Mouse (Mus musculus) kidney, embryonic 15.5 days (tissue): ENCODE measurements around the gene Dpp6. TPM values are rescaled to one million over a fixed set of nuclear protein-coding genes. Genes with fewer than 3 reads are reported as not detected.
A peak's percentile ranks its signal among the peaks of the same experiment; 100 is the strongest.

Experiments
- ATAC-seq: fragments of 200-750 bp; cut with Nextera tagmentation; replicated peaks from 2 replicates; pipeline ENCODE4 v1.8.0; 2017; ENCODE audit warnings: moderate TSS enrichment; ENCODE audit not compliant: low FRiP score
- H3K27ac ChIP-seq: fragments of 300-500 bp; sonication (generic); 2 replicates; pipeline ENCODE4 v1.5.1; 2015; ENCODE audit warnings: mild to moderate bottlenecking, inconsistent platforms
- H3K27me3 ChIP-seq: fragments of 300-500 bp; sonication (generic); 2 replicates; pipeline ENCODE4 v1.6.1; 2015; ENCODE audit warnings: inconsistent platforms
- H3K36me3 ChIP-seq: fragments of 300-500 bp; sonication (generic); 2 replicates; pipeline ENCODE4 v1.6.1; 2015; ENCODE audit warnings: inconsistent platforms
- H3K4me1 ChIP-seq: fragments of 300-500 bp; sonication (generic); 2 replicates; pipeline ENCODE4 v1.6.1; 2015; ENCODE audit warnings: inconsistent platforms
- H3K4me2 ChIP-seq: fragments of 300-500 bp; sonication (generic); 2 replicates; pipeline ENCODE4 v1.6.1; 2015; ENCODE audit warnings: moderate library complexity, mild to moderate bottlenecking, inconsistent platforms
- H3K4me3 ChIP-seq: fragments of 300-500 bp; sonication (generic); replicated peaks from 2 replicates; pipeline ENCODE4 v1.5.1; 2015; ENCODE audit warnings: mild to moderate bottlenecking, inconsistent platforms
- H3K9ac ChIP-seq: fragments of 300-500 bp; sonication (generic); 2 replicates; pipeline ENCODE4 v1.6.1; 2015; ENCODE audit warnings: mild to moderate bottlenecking, inconsistent platforms
- H3K9me3 ChIP-seq: fragments of 300-500 bp; sonication (generic); replicated peaks from 2 replicates; pipeline ENCODE4 v1.6.1; 2016; ENCODE audit warnings: inconsistent platforms
- WGBS: fragments of 180-500 bp; shearing (Covaris S2); methylation state at CpG from one replicate; pipeline ENCODE4 v1.1.7; 2015; ENCODE audit warnings: mixed read lengths; 5-methylcytosine and 5-hydroxymethylcytosine counted together
- polyA plus RNA-seq: library from polyadenylated mRNA; unstranded; fragments of >200 nt; fragmentation: Nextera tagmentation; extraction: Ambion mirVana; gene quantifications from 2 replicates; pipeline ENCODE4 v1.2.1, GENCODE M21; 2015

The Dpp6 gene
- polyA plus RNA-seq, 1 experiment from 2014 or later = 3.5 TPM

GRCm38 (mm10) chr5:27685162-27685561 is 868.2 kb downstream of the Dpp6 start:
- Histone ChIP-seq H3K9ac (no peak overlapping the region), H3K4me2 (no peak overlapping the region), H3K27ac (no peak overlapping the region), H3K36me3 (no peaks in the 10 kb centered on the region), H3K9me3 (no peaks in the 10 kb centered on the region), H3K27me3 (no peaks in the 10 kb centered on the region), H3K4me1 (no peaks in the 10 kb centered on the region), H3K4me3 (no peak overlapping the region)
- no peak for ATAC-seq
- 71% methylated on average over 11 of the region's 11 CpGs for WGBS

GRCm38 (mm10) chr5:27685923-27686322 is 868.9 kb downstream of the Dpp6 start:
- H3K4me3 ChIP-seq = no peak overlapping the region
- no peak for ATAC-seq
- H3K4me1 ChIP-seq = no peaks in the 10 kb centered on the region
- H3K9me3 ChIP-seq = no peaks in the 10 kb centered on the region
- no peak overlapping the region for H3K27ac ChIP-seq
- WGBS = 69% methylated on average over 3 of the region's 3 CpGs
- no peaks in the 10 kb centered on the region for H3K36me3 ChIP-seq
- H3K9ac ChIP-seq = no peak overlapping the region
- H3K4me2 ChIP-seq = no peak overlapping the region
- no peaks in the 10 kb centered on the region for H3K27me3 ChIP-seq

GRCm38 (mm10) chr5:27687311-27687710 is 870.3 kb downstream of the Dpp6 start:
- no peak overlapping the region for H3K27ac ChIP-seq
- H3K4me2 ChIP-seq = no peak overlapping the region
- H3K27me3 ChIP-seq = no peaks in the 10 kb centered on the region
- 83% methylated on average over 2 of the region's 2 CpGs for WGBS
- no peak overlapping the region for H3K9ac ChIP-seq
- no peaks in the 10 kb centered on the region for H3K36me3 ChIP-seq
- no peak overlapping the region for H3K4me3 ChIP-seq
- ATAC-seq = no peak
- no peaks in the 10 kb centered on the region for H3K9me3 ChIP-seq
- no peaks in the 10 kb centered on the region for H3K4me1 ChIP-seq

GRCm38 (mm10) chr5:27702482-27702881 is 885.5 kb downstream of the Dpp6 start:
- no peak overlapping the region for H3K4me2 ChIP-seq
- WGBS = 85% methylated on average over 6 of the region's 6 CpGs
- no peak overlapping the region for H3K4me3 ChIP-seq
- no peak for ATAC-seq
- no peaks in the 10 kb centered on the region for H3K27me3 ChIP-seq
- no peak overlapping the region for H3K27ac ChIP-seq
- no peaks in the 10 kb centered on the region for H3K36me3 ChIP-seq
- H3K4me1 ChIP-seq = peaks cover 12% of the 10 kb centered on the region
- no peaks in the 10 kb centered on the region for H3K9me3 ChIP-seq
- H3K9ac ChIP-seq = no peak overlapping the region

GRCm38 (mm10) chr5:27705020-27705419 is 888.0 kb downstream of the Dpp6 start:
- ATAC-seq = no peak
- H3K36me3 ChIP-seq = no peaks in the 10 kb centered on the region
- no peaks in the 10 kb centered on the region for H3K27me3 ChIP-seq
- H3K4me2 ChIP-seq = no peak overlapping the region
- no peak overlapping the region for H3K27ac ChIP-seq
- no peaks in the 10 kb centered on the region for H3K9me3 ChIP-seq
- H3K9ac ChIP-seq = no peak overlapping the region
- no peak overlapping the region for H3K4me3 ChIP-seq
- H3K4me1 ChIP-seq = peaks cover 30% of the 10 kb centered on the region

GRCm38 (mm10) chr5:27706551-27706950 is 889.5 kb downstream of the Dpp6 start:
- peak; percentile 45; the same call in 1 of the 2 replicates for ATAC-seq
- Histone ChIP-seq H3K36me3 (no peaks in the 10 kb centered on the region), H3K9ac (no peak overlapping the region), H3K4me3 (no peak overlapping the region), H3K9me3 (no peaks in the 10 kb centered on the region), H3K4me2 (no peak overlapping the region), H3K4me1 (peaks cover 36% of the 10 kb centered on the region), H3K27me3 (no peaks in the 10 kb centered on the region), H3K27ac (peak overlapping the region; percentile 66)
- WGBS = 37% methylated on average over 6 of the region's 6 CpGs

GRCm38 (mm10) chr5:27707283-27707682 is 890.3 kb downstream of the Dpp6 start:
- H3K4me2 ChIP-seq = no peak overlapping the region
- no peak overlapping the region for H3K9ac ChIP-seq
- 0 out of 2 replicates have a peak, but pooled peaks have one; percentile 31 for ATAC-seq
- no peak overlapping the region for H3K4me3 ChIP-seq
- H3K9me3 ChIP-seq = no peaks in the 10 kb centered on the region
- H3K4me1 ChIP-seq = peaks cover 37% of the 10 kb centered on the region
- H3K27me3 ChIP-seq = no peaks in the 10 kb centered on the region
- no peaks in the 10 kb centered on the region for H3K36me3 ChIP-seq
- peak overlapping the region; percentile 66 for H3K27ac ChIP-seq

DNA sequence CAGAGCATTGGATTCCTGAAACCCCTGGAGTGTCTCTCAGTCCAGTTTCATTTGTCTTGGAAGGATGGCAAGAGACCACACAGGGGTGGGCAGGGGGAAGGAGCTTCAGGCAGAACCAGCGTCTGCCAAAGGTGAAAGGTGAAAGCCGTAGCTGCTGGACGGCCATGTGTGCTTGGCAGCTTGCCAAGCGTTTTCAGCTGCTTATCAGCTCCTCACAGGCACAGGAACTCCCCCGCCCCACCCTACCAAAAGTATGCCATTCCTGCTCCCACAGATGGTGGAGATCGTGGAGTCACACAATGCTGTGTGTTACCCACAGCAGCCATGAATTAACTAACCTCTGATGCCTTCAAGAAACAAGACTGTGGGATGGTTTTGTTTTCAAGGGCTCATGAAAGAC is 891.2 kb downstream of the Dpp6 start:
- peak overlapping the region; percentile 16; the same call in 1 of the 2 replicates for H3K27ac ChIP-seq
- WGBS = 19% methylated on average over 6 of the region's 6 CpGs
- H3K9ac ChIP-seq = no peak overlapping the region

GRCm38 (mm10) chr5:27711461-27712192 is 894.6 kb downstream of the Dpp6 start:
- H3K9ac ChIP-seq = no peak overlapping the region
- peaks cover 39% of the 10 kb centered on the region for H3K4me1 ChIP-seq
- H3K27me3 ChIP-seq = no peaks in the 10 kb centered on the region
- ATAC-seq = peak; percentile 54; the same call in 1 of the 2 replicates
- H3K36me3 ChIP-seq = no peaks in the 10 kb centered on the region
- no peaks in the 10 kb centered on the region for H3K9me3 ChIP-seq
- H3K4me3 ChIP-seq = no peak overlapping the region
- 51% methylated on average over 8 of the region's 8 CpGs for WGBS
- H3K4me2 ChIP-seq = no peak overlapping the region
- peak overlapping the region; percentile 49 for H3K27ac ChIP-seq

More for the DNA sequence above, 891.2 kb downstream of the Dpp6 start:
- H3K9me3 ChIP-seq = no peaks in the 10 kb centered on the region
- H3K4me2 ChIP-seq = 0 out of 2 replicates have a peak overlapping the region, but pooled peaks have one; percentile 5
- H3K4me1 ChIP-seq = peaks cover 37% of the 10 kb centered on the region
- peak; percentile 55; the same call in 1 of the 2 replicates for ATAC-seq
- H3K4me3 ChIP-seq = no peak overlapping the region
- no peaks in the 10 kb centered on the region for H3K27me3 ChIP-seq
- H3K36me3 ChIP-seq = no peaks in the 10 kb centered on the region

DNA sequence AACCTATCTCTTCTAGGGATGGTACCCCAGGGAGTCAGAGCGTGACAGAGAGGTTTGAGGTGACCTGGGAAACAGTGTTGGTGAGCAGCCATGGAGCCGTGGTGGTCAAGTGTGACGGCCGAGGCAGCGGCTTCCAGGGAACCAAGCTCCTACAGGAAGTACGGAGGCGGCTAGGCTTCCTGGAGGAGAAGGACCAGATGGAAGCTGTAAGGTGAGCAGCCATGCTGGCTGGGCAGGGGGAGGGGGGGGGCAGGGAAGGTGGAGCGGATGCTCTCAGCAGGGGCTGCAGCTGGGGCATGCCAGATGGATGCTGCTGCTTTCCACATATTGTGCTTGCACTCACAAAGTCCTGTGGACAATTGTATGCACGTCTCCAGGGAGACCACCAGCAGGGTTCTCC is 897.4 kb downstream of the Dpp6 start:
- no peak overlapping the region for H3K4me3 ChIP-seq
- H3K4me1 ChIP-seq = peaks cover 15% of the 10 kb centered on the region
- H3K36me3 ChIP-seq = no peaks in the 10 kb centered on the region
- WGBS = 25% methylated on average over 9 of the region's 9 CpGs
- peak; percentile 73 for ATAC-seq
- 0 out of 2 replicates have a peak overlapping the region, but pooled peaks have one; percentile 7 for H3K4me2 ChIP-seq
- no peak overlapping the region for H3K9ac ChIP-seq
- H3K9me3 ChIP-seq = no peaks in the 10 kb centered on the region
- H3K27ac ChIP-seq = 0 out of 2 replicates have a peak overlapping the region, but pooled peaks have one; percentile 37
- H3K27me3 ChIP-seq = no peaks in the 10 kb centered on the region

- Histone ChIP-seq H3K4me2 (no peak overlapping the region), H3K36me3 (no peaks in the 10 kb centered on the region), H3K27ac (no peak overlapping the region), H3K4me1 (peaks cover 14% of the 10 kb centered on the region), H3K4me3 (no peak overlapping the region), H3K9ac (no peak overlapping the region), H3K9me3 (no peaks in the 10 kb centered on the region), H3K27me3 (no peaks in the 10 kb centered on the region)
- WGBS = 82% methylated on average over 4 of the region's 4 CpGs
- ATAC-seq = no peak
Observed at GRCm38 (mm10) chr5:27716026-27716425, 899.0 kb downstream of the Dpp6 start.

GRCm38 (mm10) chr5:27717301-27717700 is 900.3 kb downstream of the Dpp6 start:
- no peaks in the 10 kb centered on the region for H3K27me3 ChIP-seq
- H3K36me3 ChIP-seq = no peaks in the 10 kb centered on the region
- no peak overlapping the region for H3K27ac ChIP-seq
- no peak overlapping the region for H3K4me2 ChIP-seq
- ATAC-seq = no peak
- peaks cover 8% of the 10 kb centered on the region for H3K4me1 ChIP-seq
- no peak overlapping the region for H3K9ac ChIP-seq
- no peak overlapping the region for H3K4me3 ChIP-seq
- no peaks in the 10 kb centered on the region for H3K9me3 ChIP-seq

- Histone ChIP-seq H3K9me3 (no peaks in the 10 kb centered on the region), H3K9ac (no peak overlapping the region), H3K4me1 (peaks cover 5% of the 10 kb centered on the region), H3K4me3 (no peak overlapping the region), H3K36me3 (no peaks in the 10 kb centered on the region), H3K27ac (no peak overlapping the region), H3K27me3 (no peaks in the 10 kb centered on the region), H3K4me2 (no peak overlapping the region)
- no peak for ATAC-seq
- WGBS = 79% methylated on average over 2 of the region's 2 CpGs
Observed at GRCm38 (mm10) chr5:27719311-27719710, 902.3 kb downstream of the Dpp6 start.
